Mouse (Mus musculus) ovary, postnatal 10 days (tissue): ENCODE data around the gene Tspyl1.
A peak's percentile ranks its signal among the peaks of the same experiment; 100 is the strongest.
"Not testable (repeated sequence)": the region's sequence is repeated elsewhere in the genome, so short reads cannot be mapped to it uniquely, and the experiment has no call there.

Source experiments
- DNase-seq: peaks from one replicate; pipeline ENCODE4 v3.0.0; 2022; ENCODE audit warnings: low spot score

The Tspyl1 gene

GRCm38 (mm10) chr10:34281962-34282388 is at the start of gene Tspyl1:
Tspyl1 (plus strand) TSS chr10:34282190.
- DNase-seq, result peak; percentile 93

DNA sequence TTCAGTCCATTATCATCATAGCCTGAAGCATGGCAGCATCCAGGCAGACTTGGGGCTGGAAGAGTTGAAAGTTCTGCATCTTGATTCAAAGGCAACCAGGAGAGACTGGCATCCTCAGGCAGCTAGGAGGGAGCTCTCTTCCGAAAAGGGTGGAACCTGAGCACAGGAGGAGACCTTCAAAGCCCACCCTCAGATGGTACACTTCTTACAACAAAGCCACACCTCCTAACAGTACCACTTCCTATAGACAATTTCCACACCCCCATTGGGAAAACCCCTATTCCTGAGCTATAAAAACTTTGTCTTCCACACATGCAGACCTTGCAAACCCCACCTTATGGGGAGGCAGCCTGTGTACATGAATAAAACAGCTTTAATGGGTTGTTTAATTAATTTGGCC is 48.6 kb upstream of the Tspyl1 start:
- DNase-seq, result no peak

- no peak for DNase-seq
Measured at GRCm38 (mm10) chr10:34233931-34234745, 47.9 kb upstream of the Tspyl1 start.

- DNase-seq, result no peak
Measured at GRCm38 (mm10) chr10:34235384-34235783, 46.6 kb upstream of the Tspyl1 start.

DNA sequence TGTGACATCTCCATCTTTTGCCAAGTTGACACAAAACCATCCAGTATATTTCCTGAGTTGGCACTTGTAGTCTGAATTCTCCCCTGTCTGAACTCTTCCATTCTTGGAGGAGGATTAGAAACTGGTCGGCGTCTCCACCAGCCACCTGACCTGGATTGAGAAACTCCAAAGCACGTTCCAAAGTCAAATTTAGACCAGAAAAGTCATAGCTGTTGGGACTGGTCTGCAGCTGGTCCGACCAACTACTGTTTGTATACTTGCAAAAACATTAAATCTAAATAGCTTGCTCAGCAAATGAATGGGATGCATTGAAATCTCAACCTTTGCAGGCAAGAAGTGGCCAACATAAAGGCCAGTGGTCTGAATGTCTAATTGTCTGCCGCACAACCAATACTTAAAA is 45.4 kb upstream of the Tspyl1 start:
- DNase-seq, result no peak

- DNase-seq, result no peak
Measured at GRCm38 (mm10) chr10:34238536-34238935, 43.5 kb upstream of the Tspyl1 start.

DNA sequence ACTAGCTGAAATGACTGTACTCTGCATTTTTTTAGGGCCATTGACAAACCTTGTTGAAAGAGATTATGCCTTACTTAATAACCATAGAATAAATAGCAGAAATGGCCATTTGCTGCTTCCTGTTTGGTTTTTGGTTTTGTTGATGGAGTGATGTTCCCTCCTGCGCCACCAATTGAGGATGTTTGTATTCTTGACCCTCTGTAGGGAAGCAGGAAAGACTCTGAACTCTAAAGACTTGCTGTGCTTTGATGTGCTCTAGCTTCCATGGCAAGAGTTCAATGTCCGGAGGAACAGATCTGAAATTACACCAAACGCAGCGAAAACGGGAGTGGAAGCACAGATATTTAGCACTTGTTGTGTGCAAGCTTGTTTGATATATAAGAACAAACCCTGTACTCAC is 37.2 kb upstream of the Tspyl1 start:
- DNase-seq, result no peak

GRCm38 (mm10) chr10:34246106-34246505 is 35.9 kb upstream of the Tspyl1 start:
- no peak for DNase-seq

DNA sequence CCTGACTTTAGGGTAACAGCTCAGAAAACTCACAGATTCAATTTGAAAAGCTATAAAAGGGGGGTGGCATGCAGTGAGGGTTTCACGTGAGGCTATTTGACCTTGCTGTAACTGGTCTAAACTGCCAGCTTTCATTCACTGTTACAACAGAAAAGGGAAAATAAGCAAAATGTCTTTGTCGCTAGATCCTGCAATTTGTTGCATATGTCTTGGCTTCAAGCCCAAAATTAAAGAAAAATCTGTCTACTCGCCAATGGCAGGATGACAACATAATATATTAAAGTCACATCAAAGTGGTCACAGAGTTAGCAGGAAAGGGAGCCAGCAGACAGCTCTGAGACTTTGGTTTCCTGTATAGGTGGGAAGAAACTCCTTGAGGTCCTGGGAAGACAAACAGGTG is 34.2 kb upstream of the Tspyl1 start:
- no peak for DNase-seq

DNA sequence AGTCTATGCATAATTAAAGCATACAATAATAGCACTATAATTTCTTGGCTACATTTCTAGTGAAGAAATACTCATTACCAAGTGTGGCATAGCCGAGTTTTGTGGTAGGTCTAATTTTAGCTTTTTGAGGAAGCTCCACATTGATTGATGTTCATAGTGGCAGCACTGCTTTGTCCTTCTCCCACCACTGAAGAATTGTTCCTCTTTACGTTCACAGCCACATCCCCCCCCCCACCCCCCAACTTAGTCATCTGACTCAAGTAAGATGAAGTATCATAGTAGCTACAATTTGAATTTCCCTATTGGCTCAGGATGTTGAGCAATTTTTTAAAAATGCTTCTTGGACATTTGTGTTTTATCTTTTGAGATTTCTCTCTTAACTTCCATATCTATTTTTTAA is 32.4 kb upstream of the Tspyl1 start:
- DNase-seq, result no peak

DNA sequence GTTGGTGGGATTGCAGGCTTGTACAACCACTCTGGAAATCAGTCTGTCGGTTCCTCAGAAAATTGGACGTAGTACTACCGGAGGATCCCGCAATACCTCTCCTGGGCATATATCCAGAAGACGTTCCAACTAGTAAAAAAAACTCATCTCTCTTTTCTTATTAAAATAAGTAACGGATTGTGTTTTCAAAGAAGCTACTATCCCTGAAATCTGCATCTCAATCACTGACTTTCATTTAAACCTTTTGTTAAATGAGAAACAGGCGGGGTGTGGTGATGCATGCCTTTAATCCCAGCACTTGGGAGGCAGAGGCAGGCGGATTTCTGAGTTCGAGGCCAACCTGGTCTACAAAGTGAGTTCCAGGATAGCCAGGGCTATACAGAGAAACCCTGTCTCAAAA is 29.2 kb upstream of the Tspyl1 start:
- DNase-seq, result not testable (repeated sequence)

- DNase-seq, result no peak
Measured at GRCm38 (mm10) chr10:34265106-34265505, 16.9 kb upstream of the Tspyl1 start.

DNA sequence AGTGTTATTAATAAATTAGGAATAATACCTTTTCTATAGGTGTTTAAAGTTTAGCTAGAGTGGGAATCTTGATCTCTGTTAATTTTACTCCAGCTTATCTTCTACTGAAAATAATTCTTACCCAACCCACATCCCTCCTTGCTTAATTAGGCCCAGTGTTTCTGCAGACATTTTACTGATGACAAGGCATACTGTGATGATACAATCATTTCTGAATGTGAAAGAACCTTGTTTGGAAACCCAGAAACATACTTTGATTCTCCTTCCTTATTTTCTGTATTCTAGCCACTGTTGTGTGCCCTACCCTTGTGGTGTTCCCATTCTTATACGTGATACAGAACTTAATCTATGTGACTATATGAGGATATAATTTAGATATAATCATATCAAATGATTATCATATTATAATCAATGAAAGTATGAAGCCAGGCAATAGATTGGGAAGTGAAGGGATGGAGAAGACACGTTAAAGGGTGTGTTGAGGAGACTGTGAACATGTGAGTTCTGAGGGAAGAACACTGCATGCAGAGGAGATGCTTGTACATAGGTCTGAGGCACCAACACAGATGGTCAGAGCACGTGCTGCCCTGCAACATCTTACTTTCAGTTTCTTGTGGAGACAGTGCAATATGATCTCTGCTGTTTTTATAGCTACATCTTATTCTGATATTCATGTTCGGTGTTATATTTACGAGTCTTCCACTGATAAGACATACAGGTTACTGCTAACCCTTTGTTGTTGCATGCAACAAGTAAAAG is 14.5 kb upstream of the Tspyl1 start:
- no peak for DNase-seq

DNA sequence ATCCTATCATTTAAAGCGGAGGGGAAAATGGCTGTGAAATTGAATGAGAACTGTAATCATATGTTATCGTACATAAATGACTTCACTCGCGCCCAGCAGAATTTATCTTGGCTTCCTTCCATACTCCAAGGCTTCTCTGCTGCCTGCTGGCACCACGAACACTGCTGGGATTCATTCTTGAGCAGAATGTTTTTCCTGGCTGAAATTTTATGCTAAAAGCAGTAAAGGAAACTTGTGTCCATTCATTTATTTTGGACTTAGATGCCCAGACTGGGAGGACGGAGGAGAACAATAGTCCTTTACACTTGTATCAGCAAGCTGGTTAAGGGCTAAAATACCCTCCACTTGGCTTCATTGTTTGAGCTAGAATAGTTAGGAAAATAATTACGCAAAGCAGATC is 10.3 kb upstream of the Tspyl1 start:
- DNase-seq, result no peak

DNA sequence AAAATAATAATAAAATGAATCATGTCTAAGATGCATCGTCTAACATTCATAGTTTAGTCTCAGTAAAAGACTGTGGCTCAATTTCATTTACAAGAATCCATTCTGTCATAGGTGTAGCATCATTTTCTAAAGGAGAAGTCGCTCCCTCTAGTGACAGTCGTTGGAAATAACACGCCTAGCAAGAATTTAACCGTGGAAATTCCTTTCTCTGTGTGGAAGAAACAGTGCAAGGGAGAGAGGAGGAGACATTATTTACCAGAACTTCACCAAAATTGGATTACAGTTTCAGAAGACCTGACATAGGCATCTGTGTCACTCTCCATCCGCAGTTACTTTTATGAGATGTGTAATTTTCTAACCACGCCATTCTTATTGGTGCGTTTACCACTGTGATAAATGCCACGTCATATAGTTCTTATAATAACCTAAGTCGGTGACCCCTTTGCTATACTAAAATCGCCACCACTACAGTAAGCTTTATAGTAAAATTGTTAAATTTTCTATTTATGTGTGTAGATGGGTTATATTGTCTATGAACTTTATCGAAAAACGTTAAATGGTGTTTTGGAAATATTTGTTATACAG is 1.3 kb upstream of the Tspyl1 start:
- no peak for DNase-seq

DNA sequence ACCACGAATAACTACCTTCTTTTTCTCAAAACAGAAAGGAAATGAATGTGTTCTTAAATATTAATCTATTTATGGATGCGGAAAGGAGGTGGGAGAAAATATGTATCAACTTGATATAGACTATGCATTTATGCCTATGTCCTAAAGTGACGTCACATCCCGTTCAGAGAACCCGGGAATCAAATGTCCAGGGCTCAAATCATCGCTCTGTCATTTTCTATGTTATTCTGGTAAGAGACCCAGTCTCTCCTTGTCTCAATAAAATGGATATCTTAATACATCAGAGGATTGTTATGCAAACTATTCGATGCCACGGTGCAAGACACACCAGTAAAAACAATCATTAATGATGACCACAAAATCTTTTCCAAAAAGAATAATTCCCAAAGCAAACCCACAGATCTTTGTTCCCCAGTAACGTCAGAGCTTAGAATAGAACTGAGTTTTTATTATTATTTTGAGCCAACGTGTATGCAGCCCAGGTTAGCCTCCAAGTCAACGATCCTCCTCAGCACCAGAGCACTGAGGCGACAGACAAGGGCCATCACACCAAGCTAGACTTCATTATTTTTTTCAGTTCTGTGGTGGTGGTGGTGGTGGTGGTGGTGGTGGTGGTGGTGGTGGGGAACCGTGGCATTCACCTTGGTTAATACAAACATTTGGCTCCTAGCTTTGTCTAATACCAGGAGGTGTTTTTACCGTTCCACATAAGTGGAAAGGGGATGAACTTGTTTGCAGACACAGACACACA is 604 bp upstream of the Tspyl1 start:
- DNase-seq, result no peak

GRCm38 (mm10) chr10:34282420-34283238 is 639 bp downstream of the Tspyl1 start:
- DNase-seq, result peak; percentile 46

- no peak for DNase-seq
Measured at GRCm38 (mm10) chr10:34296911-34297298, 14.9 kb downstream of the Tspyl1 start.

GRCm38 (mm10) chr10:34297299-34297979 is 15.4 kb downstream of the Tspyl1 start, which contains the start of gene Tspyl4:
Tspyl4 (plus strand) TSS chr10:34297442.
- DNase-seq, result peak; percentile 71

- DNase-seq, result no peak
Measured at GRCm38 (mm10) chr10:34297980-34298753, 16.2 kb downstream of the Tspyl1 start.
